ENCODE assay signal across 10 mouse cellular contexts in genomic region chr4:152541172-152541571, GRCm38 (mm10).
DNase-seq lines count a peak whose midpoint lies in the region; ATAC-seq and TF ChIP-seq lines count a peak whose summit lies in the region.
"Had no signal": no experiment of that assay in that cellular context is flagged by ENCODE, and none has a peak within 500 bp of the region (broad histone marks: within the 10 kb centered on the region; RNA-seq: fewer than 3 reads in every experiment).

No protein-coding gene starts in this region.

- TF ChIP-seq EP300 in lung, postnatal 0 days (IDR thresholded peaks at IDR 0.05) = no peak

- no peak for ATAC-seq in forebrain, postnatal 0 days
- no peak for ATAC-seq in forebrain, embryonic 16.5 days
- ATAC-seq in lung, postnatal 0 days = no peak

- no peak for DNase-seq in forebrain, postnatal 0 days
- no peak for DNase-seq in lung, postnatal 0 days (ENCODE audit: low spot score)
- no peak for DNase-seq in lung, adult 18-20 months
- DNase-seq in kidney, adult 18-20 months = peak; percentile 53
- DNase-seq in retina, embryonic 14.5 days (ENCODE audit: low spot score) = peak; percentile 77
- DNase-seq in layer of hippocampus, postnatal 10 days (ENCODE audit: low spot score in 2 of 2) = no peak
- no peak for DNase-seq in cerebellum, adult 11-12 months
- DNase-seq: B cell, adult 2 months had no signal

- no peaks in the 10 kb centered on the region for H3K36me3 ChIP-seq in forebrain, postnatal 0 days (ENCODE audit: insufficient read depth)
- H3K36me3 ChIP-seq in forebrain, embryonic 16.5 days (ENCODE audit: control insufficient read depth, insufficient read depth) = no peaks in the 10 kb centered on the region
- H3K36me3 ChIP-seq in lung, postnatal 0 days (ENCODE audit: insufficient read depth, low read length) = no peaks in the 10 kb centered on the region

- no peaks in the 10 kb centered on the region for H3K27me3 ChIP-seq in forebrain, postnatal 0 days (ENCODE audit: insufficient read depth, low read length)
- no peaks in the 10 kb centered on the region for H3K27me3 ChIP-seq in forebrain, embryonic 16.5 days (replicated peaks; ENCODE audit: control insufficient read depth, insufficient read depth, low read length)
- H3K27me3 ChIP-seq in lung, postnatal 0 days (replicated peaks; ENCODE audit: insufficient read depth, low read length) = no peaks in the 10 kb centered on the region
- H3K27me3 ChIP-seq: neural tube, embryonic 12.5 days had no signal

- H3K4me2 ChIP-seq in forebrain, postnatal 0 days (ENCODE audit: low read depth) = no peak overlapping the region
- no peak overlapping the region for H3K4me2 ChIP-seq in forebrain, embryonic 16.5 days (ENCODE audit: low read length)
- no peak overlapping the region for H3K4me2 ChIP-seq in lung, postnatal 0 days (replicated peaks; ENCODE audit: low read depth, low read length)
- H3K4me2 ChIP-seq: neural tube, embryonic 12.5 days had no signal

- no peak overlapping the region for H3K9ac ChIP-seq in forebrain, postnatal 0 days
- no peak overlapping the region for H3K9ac ChIP-seq in forebrain, embryonic 16.5 days (replicated peaks; ENCODE audit: low read depth, low read length)
- H3K9ac ChIP-seq in lung, postnatal 0 days (replicated peaks; ENCODE audit: low read depth) = no peak overlapping the region
- H3K9ac ChIP-seq: neural tube, embryonic 12.5 days had no signal

- 35% methylated on average over 9 of the region's 9 CpGs for WGBS in forebrain, postnatal 0 days
- 28% methylated on average over 9 of the region's 9 CpGs for WGBS in forebrain, embryonic 16.5 days
- WGBS in lung, postnatal 0 days = 18% methylated on average over 8 of the region's 9 CpGs

- peak; percentile 57 for TF ChIP-seq CTCF in forebrain, postnatal 0 days (IDR thresholded peaks at IDR 0.05; ENCODE audit: low read depth)
- peak; percentile 37 for TF ChIP-seq CTCF in lung, postnatal 0 days (IDR thresholded peaks at IDR 0.05)

- no peak overlapping the region for H3K4me3 ChIP-seq in forebrain, postnatal 0 days (ENCODE audit: low read depth, low read length)
- H3K4me3 ChIP-seq in forebrain, embryonic 16.5 days (replicated peaks; ENCODE audit: low read length) = no peak overlapping the region
- H3K4me3 ChIP-seq in lung, postnatal 0 days (ENCODE audit: low read depth, low read length) = no peak overlapping the region
- H3K4me3 ChIP-seq: neural tube, embryonic 12.5 days had no signal

- H3K9me3 ChIP-seq in forebrain, postnatal 0 days (ENCODE audit: low read length) = no peaks in the 10 kb centered on the region
- H3K9me3 ChIP-seq in forebrain, embryonic 16.5 days (ENCODE audit: control insufficient read depth, low read length) = no peaks in the 10 kb centered on the region; the same call in 1 of the 2 replicates
- no peaks in the 10 kb centered on the region for H3K9me3 ChIP-seq in lung, postnatal 0 days (ENCODE audit: low read length)

- no peak overlapping the region for H3K27ac ChIP-seq in forebrain, postnatal 0 days (ENCODE audit: low read depth, low read length)
- no peak overlapping the region for H3K27ac ChIP-seq in forebrain, embryonic 16.5 days (ENCODE audit: low read length)
- H3K27ac ChIP-seq in lung, postnatal 0 days (ENCODE audit: low read length) = no peak overlapping the region
- H3K27ac ChIP-seq: neural tube, embryonic 12.5 days had no signal

- no peaks in the 10 kb centered on the region for H3K4me1 ChIP-seq in forebrain, postnatal 0 days (ENCODE audit: insufficient read depth)
- H3K4me1 ChIP-seq in forebrain, embryonic 16.5 days (replicated peaks; ENCODE audit: control insufficient read depth, insufficient read depth, low read length) = no peaks in the 10 kb centered on the region
- no peaks in the 10 kb centered on the region for H3K4me1 ChIP-seq in lung, postnatal 0 days (ENCODE audit: insufficient read depth, low read depth, low read length)

Comparison
In these comparisons a context has a peak if more than half of its experiments do, and no peak if none do; other contexts are left out.
1. DNase-seq: peak in kidney, adult 18-20 months (single experiment) and retina, embryonic 14.5 days (single experiment); none in forebrain, postnatal 0 days (single experiment), lung, postnatal 0 days (single experiment), lung, adult 18-20 months (0 of 2), layer of hippocampus, postnatal 10 days (0 of 2) and cerebellum, adult 11-12 months (single experiment).